Mouse (Mus musculus) limb, embryonic 13.5 days (tissue): ENCODE results near the gene Cdh20. TPM values are rescaled to one million over a fixed set of nuclear protein-coding genes. Genes with fewer than 3 reads are reported as not detected.

Experiments
- ATAC-seq: fragments of 200-750 bp; cut with Nextera tagmentation; 2 replicates; pipeline ENCODE4 v1.8.0; 2017; ENCODE audit warnings: low read depth, moderate number of reproducible peaks, moderate TSS enrichment; ENCODE audit not compliant: low FRiP score
- H3K27ac ChIP-seq: fragments of 300-500 bp; sonication (generic); 2 replicates; pipeline ENCODE4 v1.5.1; 2015; ENCODE audit warnings: inconsistent platforms, mild to moderate bottlenecking, moderate library complexity
- H3K27me3 ChIP-seq: fragments of 300-500 bp; sonication (generic); 2 replicates; pipeline ENCODE4 v1.6.1; 2015; ENCODE audit warnings: mild to moderate bottlenecking, inconsistent platforms
- H3K36me3 ChIP-seq: fragments of 300-500 bp; sonication (generic); 2 replicates; pipeline ENCODE4 v1.6.1; 2015; ENCODE audit warnings: inconsistent platforms, mild to moderate bottlenecking, moderate library complexity
- H3K4me1 ChIP-seq: fragments of 300-500 bp; sonication (generic); 2 replicates; pipeline ENCODE4 v1.6.1; 2015; ENCODE audit warnings: inconsistent platforms
- H3K4me2 ChIP-seq: fragments of 300-500 bp; sonication (generic); replicated peaks from 2 replicates; pipeline ENCODE4 v1.6.1; 2015; ENCODE audit warnings: inconsistent platforms, mild to moderate bottlenecking, moderate library complexity
- H3K4me3 ChIP-seq: fragments of 300-500 bp; sonication (generic); 2 replicates; pipeline ENCODE4 v1.5.1; 2015; ENCODE audit warnings: moderate library complexity, mild to moderate bottlenecking, inconsistent platforms
- H3K9ac ChIP-seq: fragments of 300-500 bp; sonication (generic); 2 replicates; pipeline ENCODE4 v1.6.1; 2015; ENCODE audit warnings: mild to moderate bottlenecking, inconsistent platforms
- H3K9me3 ChIP-seq: fragments of 300-500 bp; sonication (generic); 2 replicates; pipeline ENCODE4 v1.6.1; 2016; ENCODE audit warnings: inconsistent platforms
- WGBS: fragments of 180-500 bp; shearing (Covaris S2); methylation state at CpG from one replicate; pipeline ENCODE4 v1.1.7; 2015; 5-methylcytosine and 5-hydroxymethylcytosine counted together
- polyA plus RNA-seq: library from polyadenylated mRNA; unstranded; fragments of >200 nt; fragmentation: Nextera tagmentation; extraction: Ambion mirVana; gene quantifications from 2 replicates; pipeline ENCODE4 v1.2.1, GENCODE M21; 2015

Cdh20 gene
- polyA plus RNA-seq = 0.15 and 0.26 TPM in 2 replicates

- Histone ChIP-seq H3K9ac (peak within 1 kb of the TSS; percentile 55), H3K27me3 (peaks cover 51% of the 10 kb centered on the region), H3K36me3 (no peaks in the 10 kb centered on the region), H3K4me1 (peaks cover 15% of the 10 kb centered on the region), H3K9me3 (no peaks in the 10 kb centered on the region), H3K4me2 (peak within 1 kb of the TSS; percentile 95), H3K27ac (no peak within 1 kb of the TSS), H3K4me3 (peak within 1 kb of the TSS; percentile 49)
- peak; percentile 73 for ATAC-seq
- WGBS = under 1% methylated on average over 46 of the region's 46 CpGs
These were observed at the start of gene Cdh20 for GRCm38 (mm10) chr1:104768371-104769249. Gene Cdh20 (plus strand): TSS chr1:104768529.

GRCm38 (mm10) chr1:104746816-104747215 lies 21.5 kb upstream of the Cdh20 start:
- peak; percentile 86 for ATAC-seq
- no peaks in the 10 kb centered on the region for H3K9me3 ChIP-seq

GRCm38 (mm10) chr1:104747438-104747837 lies 20.9 kb upstream of the Cdh20 start:
- no peak overlapping the region for H3K4me3 ChIP-seq
- no peaks in the 10 kb centered on the region for H3K4me1 ChIP-seq
- H3K9me3 ChIP-seq = no peaks in the 10 kb centered on the region
- ATAC-seq = no peak
- H3K36me3 ChIP-seq = no peaks in the 10 kb centered on the region
- H3K9ac ChIP-seq = no peak overlapping the region
- H3K4me2 ChIP-seq = no peak overlapping the region
- WGBS = 59% methylated on average over 4 of the region's 4 CpGs
- no peak overlapping the region for H3K27ac ChIP-seq
- no peaks in the 10 kb centered on the region for H3K27me3 ChIP-seq

More at GRCm38 (mm10) chr1:104746816-104747215, 21.5 kb upstream of the Cdh20 start:
- H3K4me2 ChIP-seq = no peak overlapping the region
- H3K36me3 ChIP-seq = no peaks in the 10 kb centered on the region
- no peak overlapping the region for H3K4me3 ChIP-seq
- WGBS = 7% methylated on average over 1 of the region's 1 CpGs
- H3K9ac ChIP-seq = no peak overlapping the region
- H3K27me3 ChIP-seq = no peaks in the 10 kb centered on the region
- no peak overlapping the region for H3K27ac ChIP-seq
- H3K4me1 ChIP-seq = no peaks in the 10 kb centered on the region

GRCm38 (mm10) chr1:104754483-104754882 lies 13.8 kb upstream of the Cdh20 start:
- no peak for ATAC-seq
- Histone ChIP-seq H3K9me3 (no peaks in the 10 kb centered on the region), H3K36me3 (no peaks in the 10 kb centered on the region), H3K4me1 (no peaks in the 10 kb centered on the region), H3K4me3 (no peak overlapping the region), H3K9ac (no peak overlapping the region), H3K27ac (no peak overlapping the region), H3K4me2 (no peak overlapping the region), H3K27me3 (no peaks in the 10 kb centered on the region)
- 65% methylated on average over 8 of the region's 8 CpGs for WGBS

- Histone ChIP-seq H3K27me3 (no peaks in the 10 kb centered on the region), H3K9ac (no peak overlapping the region), H3K9me3 (no peaks in the 10 kb centered on the region), H3K36me3 (no peaks in the 10 kb centered on the region), H3K4me1 (no peaks in the 10 kb centered on the region), H3K4me3 (no peak overlapping the region), H3K27ac (no peak overlapping the region), H3K4me2 (no peak overlapping the region)
- 36% methylated on average over 4 of the region's 4 CpGs for WGBS
- ATAC-seq = no peak
These were observed 12.4 kb upstream of the Cdh20 start for GRCm38 (mm10) chr1:104755896-104756295.

GRCm38 (mm10) chr1:104769250-104769607 lies 900 bp downstream of the Cdh20 start:
- Histone ChIP-seq H3K27ac (no peak overlapping the region), H3K4me1 (peaks cover 15% of the 10 kb centered on the region), H3K9ac (peak overlapping the region; percentile 55), H3K36me3 (no peaks in the 10 kb centered on the region), H3K4me3 (peak overlapping the region; percentile 49), H3K4me2 (peak overlapping the region; percentile 95), H3K9me3 (no peaks in the 10 kb centered on the region), H3K27me3 (peaks cover 51% of the 10 kb centered on the region)
- under 1% methylated on average over 12 of the region's 12 CpGs for WGBS
- 0 out of 2 replicates have a peak, but pooled peaks have one; percentile 15 for ATAC-seq

- 56% methylated on average over 4 of the region's 4 CpGs for WGBS
- H3K36me3 ChIP-seq = no peaks in the 10 kb centered on the region
- H3K9ac ChIP-seq = no peak overlapping the region
- H3K27ac ChIP-seq = no peak overlapping the region
- H3K4me3 ChIP-seq = no peak overlapping the region
- peaks cover 15% of the 10 kb centered on the region for H3K4me1 ChIP-seq
- ATAC-seq = no peak
- H3K9me3 ChIP-seq = no peaks in the 10 kb centered on the region
- H3K4me2 ChIP-seq = no peak overlapping the region
- H3K27me3 ChIP-seq = peaks cover 47% of the 10 kb centered on the region
These were observed 3.6 kb downstream of the Cdh20 start for GRCm38 (mm10) chr1:104771937-104772336.

- Histone ChIP-seq H3K4me2 (no peak overlapping the region), H3K9me3 (no peaks in the 10 kb centered on the region), H3K27ac (no peak overlapping the region), H3K27me3 (peaks cover 36% of the 10 kb centered on the region), H3K9ac (no peak overlapping the region), H3K4me3 (no peak overlapping the region), H3K36me3 (no peaks in the 10 kb centered on the region), H3K4me1 (peaks cover 11% of the 10 kb centered on the region)
- WGBS = 64% methylated on average over 2 of the region's 2 CpGs
- ATAC-seq = no peak
These were observed 4.9 kb downstream of the Cdh20 start for GRCm38 (mm10) chr1:104773207-104773606.

GRCm38 (mm10) chr1:104793488-104793887 lies 25.2 kb downstream of the Cdh20 start:
- Histone ChIP-seq H3K9ac (no peak overlapping the region), H3K4me3 (no peak overlapping the region), H3K27me3 (no peaks in the 10 kb centered on the region), H3K27ac (no peak overlapping the region), H3K9me3 (no peaks in the 10 kb centered on the region), H3K4me1 (no peaks in the 10 kb centered on the region), H3K4me2 (no peak overlapping the region), H3K36me3 (no peaks in the 10 kb centered on the region)
- ATAC-seq = no peak
- WGBS = 87% methylated on average over 3 of the region's 3 CpGs

- H3K9me3 ChIP-seq = no peaks in the 10 kb centered on the region
- no peaks in the 10 kb centered on the region for H3K27me3 ChIP-seq
- no peak overlapping the region for H3K4me3 ChIP-seq
- 68% methylated on average over 3 of the region's 3 CpGs for WGBS
- H3K36me3 ChIP-seq = no peaks in the 10 kb centered on the region
- no peak overlapping the region for H3K4me2 ChIP-seq
- no peak overlapping the region for H3K9ac ChIP-seq
- H3K27ac ChIP-seq = no peak overlapping the region
- no peaks in the 10 kb centered on the region for H3K4me1 ChIP-seq
- ATAC-seq = no peak
These were observed 27.8 kb downstream of the Cdh20 start for GRCm38 (mm10) chr1:104796146-104796545.

- Histone ChIP-seq H3K9ac (no peak overlapping the region), H3K9me3 (no peaks in the 10 kb centered on the region), H3K4me2 (no peak overlapping the region), H3K27me3 (no peaks in the 10 kb centered on the region), H3K36me3 (no peaks in the 10 kb centered on the region), H3K27ac (no peak overlapping the region), H3K4me3 (no peak overlapping the region), H3K4me1 (no peaks in the 10 kb centered on the region)
- ATAC-seq = no peak
- WGBS = 42% methylated on average over 4 of the region's 4 CpGs
These were observed 28.8 kb downstream of the Cdh20 start for GRCm38 (mm10) chr1:104797139-104797538.

GRCm38 (mm10) chr1:104804746-104805145 lies 36.4 kb downstream of the Cdh20 start:
- H3K9me3 ChIP-seq = no peaks in the 10 kb centered on the region
- ATAC-seq = no peak

More at GRCm38 (mm10) chr1:104804746-104805145, 36.4 kb downstream of the Cdh20 start:
- Histone ChIP-seq H3K4me2 (no peak overlapping the region), H3K27ac (no peak overlapping the region), H3K36me3 (no peaks in the 10 kb centered on the region), H3K9ac (no peak overlapping the region), H3K4me3 (no peak overlapping the region), H3K4me1 (no peaks in the 10 kb centered on the region), H3K27me3 (no peaks in the 10 kb centered on the region)
- 92% methylated on average over 6 of the region's 6 CpGs for WGBS
